Mouse (Mus musculus) ES-E14 (cell line): ENCODE results near the gene Stn1.

Source experiments
- HCFC1 ChIP-seq: IDR thresholded peaks from 2 replicates; pipeline ENCODE4 v1.6.1; 2012; ENCODE audit warnings: low read length, inconsistent platforms, borderline replicate concordance; ENCODE audit not compliant: insufficient read depth
- ZC3H11A ChIP-seq: IDR thresholded peaks from 2 replicates; pipeline ENCODE4 v1.6.1; 2012; ENCODE audit warnings: low read depth, mild to moderate bottlenecking, inconsistent platforms, low read length, borderline replicate concordance
- ZNF384 ChIP-seq: IDR thresholded peaks from 2 replicates; pipeline ENCODE4 v1.6.1; 2012; ENCODE audit warnings: low read depth, low read length, inconsistent platforms

- TF ChIP-seq ZC3H11A (no peak), ZNF384 (no peak), HCFC1 (no peak)
Measured at GRCm38 (mm10) chr19:47510135-47510472, 27.2 kb downstream of the Stn1 start.
